Mouse (Mus musculus) left cerebral cortex, postnatal 36 days (tissue): ENCODE data around the gene Gstz1. TPM values are rescaled to one million over a fixed set of nuclear protein-coding genes. Genes with fewer than 3 reads are reported as not detected.

ENCODE experiments used
- DNase-seq, 2 experiments: peaks; one replicate each; pipeline ENCODE4 v3.0.0; 2021 to 2022; ENCODE audit warnings: low spot score in 2 of 2, mixed read lengths in 1 of 2
- intact Hi-C: fragments of 180-260 bp; cut with DNase I; formaldehyde crosslinking; loops from one replicate; pipeline ENCODE4 v1.15.1; 2025
- total RNA-seq, 2 experiments: library from RNA; stranded (reverse); gene quantifications; 2 replicates each; pipeline ENCODE4 v1.2.3; 2021

Gstz1 gene
- total RNA-seq: 10 to 100 TPM; 47.8 to 49.5 TPM

DNA sequence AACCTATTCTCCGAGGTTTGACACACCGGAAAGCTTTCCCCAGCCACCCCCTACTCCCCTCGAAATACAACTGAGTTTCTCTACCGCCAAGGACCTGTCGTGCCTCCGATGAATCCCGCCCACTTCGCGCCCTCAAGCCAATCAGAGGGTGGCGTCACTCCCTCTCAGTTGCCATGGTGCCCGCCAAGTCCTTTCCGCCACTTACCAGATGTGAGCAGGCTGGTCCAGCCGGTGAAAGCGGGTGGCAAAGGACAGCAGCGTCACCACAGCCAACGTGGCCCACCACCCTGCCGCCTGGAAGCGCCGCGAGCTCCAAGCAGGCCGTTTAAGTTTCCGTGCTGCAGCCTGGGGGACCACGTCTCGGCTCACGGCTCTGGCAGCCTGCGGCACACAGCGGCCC, at the start of gene Gstz1:
Gene Gstz1, plus strand, starts transcription at position 200 of the 400 bp plus-strand sequence.
- peak; percentile 85 to 88 for DNase-seq
- intact Hi-C loops: loop anchor here (5.0 kb wide), 1 partner anchor 55 kb away; the partner anchor contains the start of gene Tmed8

GRCm38 (mm10) chr12:87100331-87100730, 46.6 kb upstream of the Gstz1 start:
- intact Hi-C loops: no loop called here
- no peak for DNase-seq

- no peak for DNase-seq
- intact Hi-C loops: no loop called here
Measured at GRCm38 (mm10) chr12:87102165-87102631, 44.8 kb upstream of the Gstz1 start, which contains the start of gene Ngb. Ngb (minus strand) TSS chr12:87102539.

DNA sequence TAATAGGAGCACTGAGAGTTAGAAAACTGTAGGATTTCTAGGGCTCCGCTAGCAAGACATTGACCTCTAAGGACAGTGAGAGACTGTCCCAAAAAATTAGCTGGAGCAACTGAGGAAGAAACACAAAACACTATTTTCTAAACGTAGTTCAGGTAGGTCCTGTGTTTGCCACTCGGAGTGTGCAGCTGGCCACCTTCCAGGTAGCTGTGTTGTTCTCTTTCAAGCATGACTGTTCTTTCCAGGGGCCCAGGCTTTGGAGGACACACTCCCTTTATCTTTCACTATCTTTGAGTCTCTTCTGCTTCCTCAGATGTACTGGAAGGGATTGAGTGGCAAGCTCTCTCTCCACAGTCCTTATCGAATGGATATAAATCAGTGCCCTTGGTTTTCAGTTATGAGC, 43.5 kb upstream of the Gstz1 start:
- no peak for DNase-seq
- intact Hi-C loops: no loop called here

DNA sequence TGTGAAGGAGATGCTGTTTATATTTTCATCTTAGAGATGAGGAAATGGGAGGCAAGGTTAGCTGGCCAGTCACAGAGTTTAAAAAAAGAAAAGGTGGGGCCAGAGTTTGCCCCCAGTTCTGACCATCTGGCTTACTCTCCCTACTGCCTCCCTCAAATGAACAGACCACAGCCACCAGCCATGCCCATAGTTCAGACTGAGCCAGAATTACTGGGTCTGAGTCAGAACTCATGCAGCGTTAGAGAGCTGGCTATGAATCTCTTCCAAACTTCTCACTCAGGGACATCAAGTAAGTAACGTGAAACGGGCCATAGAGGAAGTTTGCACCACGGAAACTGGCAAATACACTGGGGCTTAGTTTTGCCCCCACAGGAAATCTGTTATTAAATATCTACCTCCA, 42.2 kb upstream of the Gstz1 start:
- intact Hi-C loops: no loop called here
- DNase-seq: no peak

DNA sequence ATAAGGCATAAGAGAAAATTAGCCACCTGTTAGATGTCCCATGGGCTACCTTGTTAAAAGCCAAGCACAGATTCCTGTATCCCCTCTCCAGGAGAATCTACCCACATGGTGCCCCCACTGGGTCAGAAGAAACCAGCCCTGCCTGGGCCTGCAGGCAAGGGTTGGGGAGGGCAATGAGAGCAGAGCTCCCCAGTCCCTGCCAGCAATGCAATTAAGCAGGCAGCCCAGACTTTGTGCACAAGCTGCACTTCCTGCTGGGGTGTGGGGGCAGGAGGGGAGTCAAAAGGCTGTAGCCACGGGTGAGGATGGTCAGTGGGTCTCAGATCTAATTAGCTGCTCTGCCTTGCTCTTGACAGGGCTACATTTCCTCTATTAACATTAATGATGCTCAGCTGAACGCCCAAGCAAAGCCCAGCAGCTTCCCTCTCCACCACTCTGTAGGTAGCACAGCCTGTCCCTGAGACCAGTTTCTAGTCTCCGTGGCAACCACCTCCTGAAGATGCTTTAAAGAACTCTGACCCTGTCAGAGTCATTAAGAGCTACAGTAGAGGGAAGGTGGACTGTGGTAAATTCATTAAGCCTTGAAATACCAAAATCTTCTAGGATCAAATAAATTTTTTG, 39.5 kb upstream of the Gstz1 start:
- intact Hi-C loops: no loop called here
- DNase-seq: no peak

DNA sequence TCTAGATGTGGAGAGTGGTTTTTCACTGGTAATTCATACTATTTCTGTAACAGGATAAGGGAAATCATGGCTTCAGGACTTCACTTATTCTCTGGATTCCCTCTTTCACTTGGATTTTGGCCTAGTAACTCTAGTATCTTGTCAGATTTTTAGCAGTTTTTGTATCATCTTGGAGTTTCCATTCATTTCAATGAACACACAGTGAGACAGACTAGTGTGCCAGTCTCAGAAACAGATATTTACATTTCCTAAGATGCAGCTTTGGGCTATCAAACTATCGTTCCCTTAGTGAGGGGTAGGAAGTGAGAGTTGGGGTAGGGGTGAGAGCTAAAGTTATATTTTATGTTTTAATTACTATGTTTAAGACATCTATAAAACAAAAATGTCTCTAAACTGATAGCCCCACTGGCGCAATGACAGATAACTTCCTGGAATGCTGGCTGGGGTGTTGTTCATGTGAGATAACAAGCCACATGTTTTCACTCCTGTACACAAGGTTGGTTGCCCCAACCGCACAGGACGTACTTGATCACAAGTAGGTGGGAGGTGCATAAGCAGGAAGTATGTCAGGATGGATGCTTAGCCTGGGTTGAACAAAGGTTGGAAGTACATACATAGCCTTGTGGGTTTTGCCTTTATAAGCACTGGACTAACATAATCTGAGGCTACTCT, 24.9 kb upstream of the Gstz1 start:
- DNase-seq: no peak
- intact Hi-C loops: no loop called here

DNA sequence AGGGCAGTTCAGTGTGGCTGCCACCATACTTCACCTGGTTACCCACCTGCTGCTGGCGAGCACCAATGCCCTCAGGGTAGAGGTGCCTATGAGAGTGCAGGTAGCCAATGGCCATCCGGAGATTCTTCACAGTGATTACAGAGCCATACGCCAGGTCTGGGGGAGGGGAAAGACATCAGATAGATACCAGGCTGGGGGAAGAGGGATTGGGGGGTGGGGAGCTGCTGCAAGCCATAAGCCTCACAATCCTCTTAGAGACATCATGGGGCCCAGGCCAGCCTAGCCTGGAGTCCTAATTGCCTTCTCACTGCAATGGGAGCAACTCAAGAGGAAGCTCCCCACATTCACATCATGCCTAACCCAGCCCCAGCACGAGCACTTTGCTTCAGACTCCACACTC, 19.7 kb upstream of the Gstz1 start:
- intact Hi-C loops: loop anchor here (5.0 kb wide), 1 partner anchor 115 kb away; no protein-coding TSS in a partner anchor
- DNase-seq: no peak

- no peak for DNase-seq
- intact Hi-C loops: no loop called here
Measured at GRCm38 (mm10) chr12:87130224-87130623, 16.7 kb upstream of the Gstz1 start.

DNA sequence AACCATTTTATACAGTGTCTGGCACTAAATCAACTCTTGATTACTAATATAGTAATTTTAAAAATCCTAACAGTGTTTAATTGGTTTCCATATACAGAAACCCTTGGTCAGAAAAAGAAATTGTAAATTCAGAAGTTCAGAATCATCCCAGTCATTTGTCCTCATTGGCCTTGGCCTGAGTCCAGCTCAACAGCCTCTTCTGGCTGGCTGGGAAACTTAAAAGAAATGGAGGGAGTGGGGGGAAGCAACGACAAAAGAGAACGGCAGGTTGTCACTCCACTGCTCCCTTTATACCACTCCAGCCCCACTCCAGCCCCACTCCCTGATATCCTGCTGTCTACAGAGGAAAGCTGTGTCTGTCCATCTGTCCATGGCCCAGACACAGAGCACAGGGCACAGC, 15.8 kb upstream of the Gstz1 start:
- DNase-seq: no peak
- intact Hi-C loops: no loop called here

GRCm38 (mm10) chr12:87131619-87132018, 15.3 kb upstream of the Gstz1 start:
- intact Hi-C loops: no loop called here
- no peak for DNase-seq

- no peak for DNase-seq
- intact Hi-C loops: no loop called here
Measured at GRCm38 (mm10) chr12:87132210-87132609, 14.8 kb upstream of the Gstz1 start.

DNA sequence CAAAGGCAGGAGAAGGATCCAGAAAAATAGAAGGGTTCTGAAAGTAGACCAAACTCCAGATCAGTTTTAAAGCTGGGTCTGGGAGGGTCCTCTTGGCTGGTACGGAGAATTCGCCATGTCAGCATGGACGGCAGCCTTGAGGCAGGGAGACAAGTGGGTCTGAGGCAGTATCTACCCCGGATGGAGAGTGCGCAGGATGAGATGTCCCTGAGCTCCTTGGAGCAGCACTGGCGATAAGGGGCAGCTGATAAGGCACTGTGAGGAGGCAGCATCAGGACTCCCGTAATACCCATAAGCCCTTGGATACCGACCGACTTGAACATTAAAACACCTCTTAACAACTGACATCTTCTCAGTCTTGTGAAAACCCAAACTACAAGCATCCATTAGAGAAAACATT, 14.2 kb upstream of the Gstz1 start:
- no peak for DNase-seq
- intact Hi-C loops: no loop called here

- no peak for DNase-seq
- intact Hi-C loops: no loop called here
Measured at GRCm38 (mm10) chr12:87137439-87138341, 9.3 kb upstream of the Gstz1 start.

GRCm38 (mm10) chr12:87138342-87138701, 8.6 kb upstream of the Gstz1 start:
- intact Hi-C loops: no loop called here
- DNase-seq: no peak

DNA sequence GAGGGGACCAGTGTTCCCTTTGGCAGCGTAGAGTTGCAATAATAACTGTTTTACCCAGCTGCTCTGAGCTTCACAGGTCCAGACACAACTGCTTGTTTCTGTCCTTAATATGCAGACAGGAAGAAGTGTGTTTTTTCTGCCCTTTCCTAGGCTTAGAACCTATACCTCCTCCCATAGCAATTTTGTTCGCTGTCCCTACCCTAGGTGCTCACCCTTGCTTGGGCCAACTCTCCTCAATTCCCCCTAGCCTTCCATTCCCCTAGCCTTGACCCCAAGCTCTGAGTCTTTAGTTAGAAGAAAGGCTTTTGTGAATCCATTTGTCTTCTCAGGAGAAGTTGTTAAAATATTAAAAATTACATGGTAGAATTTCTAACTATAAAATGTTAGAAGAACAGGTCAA, 8.2 kb upstream of the Gstz1 start:
- intact Hi-C loops: no loop called here
- DNase-seq: no peak

- intact Hi-C loops: no loop called here
- no peak for DNase-seq
Measured at GRCm38 (mm10) chr12:87142156-87142555, 4.8 kb upstream of the Gstz1 start.

DNA sequence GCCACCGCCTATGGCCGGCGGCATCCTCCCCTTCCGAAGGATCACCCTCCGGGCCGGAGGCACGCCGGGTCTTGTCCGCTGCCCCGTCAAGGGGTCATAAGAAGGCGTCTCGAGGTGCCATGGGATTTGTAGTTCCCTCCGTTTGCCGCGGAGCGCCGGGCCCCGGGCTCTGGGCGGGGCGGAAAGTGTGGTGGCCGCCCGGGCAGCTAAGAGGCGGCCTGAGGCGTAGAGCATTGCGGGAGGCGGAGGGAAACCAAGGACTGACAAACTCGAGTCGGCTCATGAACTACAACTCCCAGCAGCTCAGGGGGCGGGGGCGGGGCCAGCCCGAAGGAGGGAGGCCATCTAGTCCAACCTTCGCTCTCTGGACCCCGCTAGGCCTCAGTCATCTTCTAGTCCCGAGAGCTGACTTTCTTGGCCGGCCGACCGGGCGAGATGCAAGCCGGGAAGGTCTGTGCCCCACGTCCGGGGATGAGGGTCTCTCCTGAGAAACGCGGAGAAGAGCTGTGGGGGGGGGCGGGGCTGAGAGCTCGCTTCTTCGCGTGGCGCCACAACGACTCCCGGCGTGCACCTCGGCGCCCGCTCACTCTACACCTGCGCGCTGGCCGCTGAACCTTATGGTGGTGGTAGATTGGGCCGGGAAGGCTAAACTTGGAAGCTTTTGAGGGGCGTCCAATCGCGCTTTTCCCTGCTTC, 577 bp downstream of the Gstz1 start, which contains the start of gene Pomt2:
Gene Pomt2, minus strand, starts transcription at position 574 of the 695 bp plus-strand sequence.
- DNase-seq: peak; percentile 94 to 95
- intact Hi-C loops: loop anchor here (5.0 kb wide), 1 partner anchor 55 kb away; the partner anchor contains the start of gene Tmed8

- no peak for DNase-seq
- intact Hi-C loops: loop anchor here (5.0 kb wide), 1 partner anchor 54 kb away; the partner anchor contains the start of gene Tmed8
Measured at GRCm38 (mm10) chr12:87148136-87148535, 1.2 kb downstream of the Gstz1 start.
